ENCODE assay signal across 7 mouse cellular contexts in the genomic region with DNA sequence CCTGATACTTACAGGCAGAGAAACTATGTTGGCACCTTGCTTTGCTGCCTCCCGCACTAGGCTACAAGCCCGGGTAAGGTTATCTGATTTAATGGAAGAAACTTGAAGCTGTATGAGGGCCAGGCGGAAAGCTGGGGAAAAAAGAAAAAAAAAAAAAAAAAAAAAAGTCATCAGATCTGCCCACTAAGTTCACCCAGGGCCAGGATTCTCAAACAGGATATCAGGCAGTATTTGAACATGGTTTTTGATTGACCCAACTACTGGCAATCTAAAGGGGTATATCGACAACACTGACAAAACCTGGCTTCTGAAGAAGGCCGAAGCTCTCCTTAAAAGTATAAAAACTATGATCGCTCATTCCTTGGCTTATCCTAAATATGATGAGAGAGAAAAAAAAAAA. TPM values are rescaled to one million over a fixed set of nuclear protein-coding genes. Genes with fewer than 3 reads are reported as not detected.
A peak's percentile ranks its signal among the peaks of the same experiment; 100 is the strongest.
DNase-seq lines count a peak whose midpoint lies in the region; ATAC-seq and TF ChIP-seq lines count a peak whose summit lies in the region.

No protein-coding gene starts in this region.

- DNase-seq in lung, embryonic 14.5 days = no peak
- DNase-seq in lung, adult 18-20 months = no peak
- no peak for DNase-seq in forebrain, postnatal 0 days
- no peak for DNase-seq in adrenal gland, adult 8-10 months

- H3K9me3 ChIP-seq in lung, embryonic 14.5 days (ENCODE audit: low read depth, low read length) = no peaks in the 10 kb centered on the region
- no peaks in the 10 kb centered on the region for H3K9me3 ChIP-seq in forebrain, postnatal 0 days (ENCODE audit: low read length)
- no peaks in the 10 kb centered on the region for H3K9me3 ChIP-seq in limb, embryonic 15.5 days
- no peaks in the 10 kb centered on the region for H3K9me3 ChIP-seq in neural tube, embryonic 15.5 days (replicated peaks)

- H3K27me3 ChIP-seq in lung, embryonic 14.5 days (ENCODE audit: insufficient read depth, low read length) = no peaks in the 10 kb centered on the region
- H3K27me3 ChIP-seq in forebrain, postnatal 0 days (ENCODE audit: insufficient read depth, low read length) = no peaks in the 10 kb centered on the region
- no peaks in the 10 kb centered on the region for H3K27me3 ChIP-seq in limb, embryonic 15.5 days
- no peaks in the 10 kb centered on the region for H3K27me3 ChIP-seq in neural tube, embryonic 15.5 days (replicated peaks)

- peak overlapping the region; percentile 84 for H3K4me3 ChIP-seq in lung, embryonic 14.5 days (ENCODE audit: low read depth, low read length)
- H3K4me3 ChIP-seq in forebrain, postnatal 0 days (ENCODE audit: low read depth, low read length) = no peak overlapping the region
- H3K4me3 ChIP-seq in limb, embryonic 15.5 days = peak overlapping the region; percentile 81; the same call in 1 of the 2 replicates
- H3K4me3 ChIP-seq in neural tube, embryonic 15.5 days (replicated peaks) = peak overlapping the region; percentile 59; the same call in 1 of the 2 replicates

- peak overlapping the region; percentile 95; the same call in 1 of the 2 replicates for H3K27ac ChIP-seq in lung, embryonic 14.5 days (ENCODE audit: low read depth)
- no peak overlapping the region for H3K27ac ChIP-seq in forebrain, postnatal 0 days (ENCODE audit: low read depth, low read length)
- H3K27ac ChIP-seq in limb, embryonic 15.5 days = no peak overlapping the region
- no peak overlapping the region for H3K27ac ChIP-seq in neural tube, embryonic 15.5 days (replicated peaks)

- no peak for ATAC-seq in lung, embryonic 14.5 days (ENCODE audit: insufficient read depth)
- ATAC-seq in forebrain, postnatal 0 days = no peak
- no peak for ATAC-seq in limb, embryonic 15.5 days (ENCODE audit: insufficient number of reproducible peaks, low FRiP score, low TSS enrichment, low read depth)
- no peak for ATAC-seq in neural tube, embryonic 15.5 days (ENCODE audit: low FRiP score)
- ATAC-seq in frontal cortex, adult (ENCODE audit: low TSS enrichment) = no peak

- 78% methylated on average over 6 of the region's 6 CpGs for WGBS in lung, embryonic 14.5 days
- 88% methylated on average over 6 of the region's 6 CpGs for WGBS in forebrain, postnatal 0 days
- 73% methylated on average over 6 of the region's 6 CpGs for WGBS in limb, embryonic 15.5 days
- 92% methylated on average over 6 of the region's 6 CpGs for WGBS in neural tube, embryonic 15.5 days

- peak overlapping the region; percentile 90 for H3K9ac ChIP-seq in lung, embryonic 14.5 days
- no peak overlapping the region for H3K9ac ChIP-seq in forebrain, postnatal 0 days
- no peak overlapping the region for H3K9ac ChIP-seq in limb, embryonic 15.5 days
- H3K9ac ChIP-seq in neural tube, embryonic 15.5 days (replicated peaks) = no peak overlapping the region

- H3K4me1 ChIP-seq in lung, embryonic 14.5 days (ENCODE audit: insufficient read depth) = no peaks in the 10 kb centered on the region
- peaks cover 6% of the 10 kb centered on the region; the same call in 1 of the 2 replicates for H3K4me1 ChIP-seq in forebrain, postnatal 0 days (ENCODE audit: insufficient read depth)
- H3K4me1 ChIP-seq in limb, embryonic 15.5 days = peaks cover 2% of the 10 kb centered on the region; the same call in 1 of the 2 replicates
- H3K4me1 ChIP-seq in neural tube, embryonic 15.5 days = peaks cover 15% of the 10 kb centered on the region

- H3K36me3 ChIP-seq in lung, embryonic 14.5 days (ENCODE audit: insufficient read depth) = peaks cover 33% of the 10 kb centered on the region
- H3K36me3 ChIP-seq in forebrain, postnatal 0 days (ENCODE audit: insufficient read depth) = peaks cover 5% of the 10 kb centered on the region
- peaks cover 44% of the 10 kb centered on the region for H3K36me3 ChIP-seq in limb, embryonic 15.5 days
- peaks cover 19% of the 10 kb centered on the region for H3K36me3 ChIP-seq in neural tube, embryonic 15.5 days

- TF ChIP-seq CTCF in lung, embryonic 14.5 days (IDR thresholded peaks at IDR 0.05; ENCODE audit: low read depth) = no peak
- no peak for TF ChIP-seq CTCF in forebrain, postnatal 0 days (IDR thresholded peaks at IDR 0.05; ENCODE audit: low read depth)

- H3K4me2 ChIP-seq in lung, embryonic 14.5 days = peak overlapping the region; percentile 76
- peak overlapping the region; percentile 70; the same call in 1 of the 2 replicates for H3K4me2 ChIP-seq in forebrain, postnatal 0 days (ENCODE audit: low read depth)
- H3K4me2 ChIP-seq in limb, embryonic 15.5 days = peak overlapping the region; percentile 55
- H3K4me2 ChIP-seq in neural tube, embryonic 15.5 days = peak overlapping the region; percentile 82

RNA-seq across cellular contexts. Expression of gene Nit2, which starts 1.1 kb away (rescaled TPM):
- polyA plus RNA-seq in lung, embryonic 14.5 days (2014; fragmentation: Nextera tagmentation; extraction: Ambion mirVana) = 75.1 and 75.4 TPM in 2 replicates
- 23.7 and 28.5 TPM in 2 replicates for total RNA-seq in forebrain, postnatal 0 days (2014; rRNA removed)
- polyA plus RNA-seq in forebrain, postnatal 0 days (2015; fragmentation: Nextera tagmentation; extraction: Ambion mirVana) = 38.8 and 41.4 TPM in 2 replicates
- polyA plus RNA-seq in limb, embryonic 15.5 days (2015; fragmentation: Nextera tagmentation; extraction: Ambion mirVana) = 78.4 and 82.3 TPM in 2 replicates
- polyA plus RNA-seq in neural tube, embryonic 15.5 days (2015; fragmentation: Nextera tagmentation; extraction: Ambion mirVana) = 56.6 and 61.6 TPM in 2 replicates
- total RNA-seq in adrenal gland, adult 8-10 months (2022) = 10 to 100 TPM; 39.7 to 43.5 (median 40.9) TPM

RNA-seq across cellular contexts. Expression of gene Tomm70a, which starts 44.6 kb away (rescaled TPM):
- 57.3 and 62.0 TPM in 2 replicates for polyA plus RNA-seq in lung, embryonic 14.5 days (2014; fragmentation: Nextera tagmentation; extraction: Ambion mirVana)
- 129 and 138 TPM in 2 replicates for total RNA-seq in forebrain, postnatal 0 days (2014; rRNA removed)
- 59.3 and 65.7 TPM in 2 replicates for polyA plus RNA-seq in forebrain, postnatal 0 days (2015; fragmentation: Nextera tagmentation; extraction: Ambion mirVana)
- 29.3 and 32.7 TPM in 2 replicates for polyA plus RNA-seq in limb, embryonic 15.5 days (2015; fragmentation: Nextera tagmentation; extraction: Ambion mirVana)
- polyA plus RNA-seq in neural tube, embryonic 15.5 days (2015; fragmentation: Nextera tagmentation; extraction: Ambion mirVana) = 63.2 and 66.8 TPM in 2 replicates
- total RNA-seq in adrenal gland, adult 8-10 months (2022) = 10 to 100 TPM; 50.4 to 54.6 (median 52.8) TPM
